Mouse (Mus musculus): ENCODE results near the gene Smim22.

GRCm38 (mm10) chr16:5035591-5035990, 28.5 kb downstream of the Smim22 start:
- TF ChIP-seq CTCF (IDR thresholded peaks at IDR 0.05; ENCODE audit: low read depth, low read length) (no peak), GATA1 (IDR thresholded peaks at IDR 0.05; ENCODE audit: borderline replicate concordance, low read length) (no peak), TAL1 (conservative IDR thresholded peaks at IDR 0.05; ENCODE audit: low read depth, low read length) (no peak)
